Mouse (Mus musculus): ENCODE results near the gene Ankrd33. TPM values are rescaled to one million over a fixed set of nuclear protein-coding genes. Genes with fewer than 3 reads are reported as not detected.

The Ankrd33 gene
- total and polyA plus RNA-seq, 3 experiments = not detected

- Histone ChIP-seq H3K4me3 (ENCODE audit: control insufficient read depth in 1 of 2, insufficient read depth in 1 of 2, low read depth in 2 of 2, low read length in 2 of 2) (no peak overlapping the region), H3K36me3 (ENCODE audit: control insufficient read depth in 1 of 2, insufficient read depth in 2 of 2, low read length in 2 of 2) (no peaks in the 10 kb centered on the region), H3K9me3 (replicated peaks; ENCODE audit: insufficient read depth, low read length) (no peaks in the 10 kb centered on the region), H3K27ac (ENCODE audit: control insufficient read depth, low read depth, low read length) (no peak overlapping the region), H3K27me3 (ENCODE audit: control insufficient read depth in 1 of 2, insufficient read depth in 2 of 2, low read length in 2 of 2) (peaks cover 8 to 24% of the 10 kb centered on the region in 2 experiments), H3K9ac (ENCODE audit: control insufficient read depth, low read depth, low read length, poor library complexity, severe bottlenecking) (no peak overlapping the region), H3K79me2 (ENCODE audit: control insufficient read depth, insufficient read depth, low read length, poor library complexity) (no peaks in the 10 kb centered on the region), H3K4me1 (ENCODE audit: control insufficient read depth in 1 of 2, insufficient read depth in 2 of 2, low read length in 2 of 2) (no peaks in the 10 kb centered on the region)
- DNase-seq (ENCODE audit: low read depth, low spot score) = no peak
- no peak for TF ChIP-seq NELFE (IDR thresholded peaks at IDR 0.05; ENCODE audit: low read depth, low read length)
- no peak for TF ChIP-seq POLR2AphosphoS2 (IDR thresholded peaks at IDR 0.05; ENCODE audit: low read length)
- TF ChIP-seq TAL1 (IDR thresholded peaks at IDR 0.05; ENCODE audit: low read length) = no peak
- no peak for TF ChIP-seq MAX (IDR thresholded peaks at IDR 0.05; ENCODE audit: low read length)
- no peak for TF ChIP-seq USF2 (IDR thresholded peaks at IDR 0.05; ENCODE audit: borderline replicate concordance in 1 of 2, insufficient read depth in 1 of 2, low read depth in 1 of 2, low read length in 2 of 2)
- TF ChIP-seq SMC3 (IDR thresholded peaks at IDR 0.05; ENCODE audit: low read depth, low read length) = no peak
- no peak for TF ChIP-seq HCFC1 (IDR thresholded peaks at IDR 0.05; ENCODE audit: low read depth, low read length)
- no peak for TF ChIP-seq NRF1 (IDR thresholded peaks at IDR 0.05; ENCODE audit: insufficient read depth, low read depth, low read length, poor library complexity, severe bottlenecking)
- no peak for TF ChIP-seq CHD1 (IDR thresholded peaks at IDR 0.05; ENCODE audit: low read depth, low read length)
- no peak for TF ChIP-seq MEF2A (IDR thresholded peaks at IDR 0.05; ENCODE audit: extremely low read depth, insufficient replicate concordance, low read depth, low read length, poor library complexity, severe bottlenecking)
- no peak for TF ChIP-seq GABPA (IDR thresholded peaks at IDR 0.05; ENCODE audit: low read depth, low read length)
- no peak for TF ChIP-seq MAZ (IDR thresholded peaks at IDR 0.05; ENCODE audit: low read depth, low read length)
- no peak for TF ChIP-seq ZNF384 (IDR thresholded peaks at IDR 0.05; ENCODE audit: low read depth, low read length)
- no peak for TF ChIP-seq ETS1 (IDR thresholded peaks at IDR 0.05; ENCODE audit: low read depth, low read length)
- no peak for TF ChIP-seq TBP (IDR thresholded peaks at IDR 0.05; ENCODE audit: low read depth, low read length)
- no peak for TF ChIP-seq RCOR1 (IDR thresholded peaks at IDR 0.05; ENCODE audit: low read depth, low read length)
Measured at GRCm38 (mm10) chr15:101070762-101071161, 44.8 kb upstream of the Ankrd33 start.

- peaks cover 8 to 24% of the 10 kb centered on the region in 2 experiments for H3K27me3 ChIP-seq (ENCODE audit: control insufficient read depth in 1 of 2, insufficient read depth in 2 of 2, low read length in 2 of 2)
- no peaks in the 10 kb centered on the region for H3K79me2 ChIP-seq (ENCODE audit: control insufficient read depth, insufficient read depth, low read length, poor library complexity)
- H3K27ac ChIP-seq (ENCODE audit: control insufficient read depth, low read depth, low read length) = no peak overlapping the region
- no peak overlapping the region for H3K4me3 ChIP-seq (ENCODE audit: control insufficient read depth in 1 of 2, insufficient read depth in 1 of 2, low read depth in 2 of 2, low read length in 2 of 2)
- no peaks in the 10 kb centered on the region for H3K4me1 ChIP-seq (ENCODE audit: control insufficient read depth in 1 of 2, insufficient read depth in 2 of 2, low read length in 2 of 2)
- H3K9ac ChIP-seq (ENCODE audit: control insufficient read depth, low read depth, low read length, poor library complexity, severe bottlenecking) = no peak overlapping the region
- H3K9me3 ChIP-seq (replicated peaks; ENCODE audit: insufficient read depth, low read length) = no peaks in the 10 kb centered on the region
- H3K36me3 ChIP-seq (ENCODE audit: control insufficient read depth in 1 of 2, insufficient read depth in 2 of 2, low read length in 2 of 2) = no peaks in the 10 kb centered on the region
- no peak for TF ChIP-seq MYC (IDR thresholded peaks at IDR 0.05; ENCODE audit: low read depth, low read length)
- TF ChIP-seq MXI1 (IDR thresholded peaks at IDR 0.05; ENCODE audit: low read depth, low read length) = no peak
- TF ChIP-seq USF2 (IDR thresholded peaks at IDR 0.05; ENCODE audit: borderline replicate concordance in 1 of 2, insufficient read depth in 1 of 2, low read depth in 1 of 2, low read length in 2 of 2) = no peak
- TF ChIP-seq UBTF (IDR thresholded peaks at IDR 0.05; ENCODE audit: borderline replicate concordance, insufficient read depth, low read depth, low read length) = no peak
- TF ChIP-seq ELF1 (IDR thresholded peaks at IDR 0.05; ENCODE audit: low read depth, low read length) = no peak
- no peak for TF ChIP-seq KAT2A (conservative IDR thresholded peaks at IDR 0.05; ENCODE audit: low read depth, low read length)
- TF ChIP-seq MAX (IDR thresholded peaks at IDR 0.05; ENCODE audit: low read length) = no peak
- no peak for TF ChIP-seq RAD21 (IDR thresholded peaks at IDR 0.05; ENCODE audit: low read depth, low read length)
- TF ChIP-seq CHD2 (IDR thresholded peaks at IDR 0.05; ENCODE audit: low read length) = no peak
- TF ChIP-seq USF1 (IDR thresholded peaks at IDR 0.05; ENCODE audit: low read depth, low read length) = no peak
- TF ChIP-seq POLR2AphosphoS2 (IDR thresholded peaks at IDR 0.05; ENCODE audit: low read length) = no peak
- TF ChIP-seq ZNF384 (IDR thresholded peaks at IDR 0.05; ENCODE audit: low read depth, low read length) = no peak
- no peak for TF ChIP-seq GATA1 (IDR thresholded peaks at IDR 0.05; ENCODE audit: low read depth, low read length)
- no peak for TF ChIP-seq NRF1 (IDR thresholded peaks at IDR 0.05; ENCODE audit: insufficient read depth, low read depth, low read length, poor library complexity, severe bottlenecking)
- no peak for TF ChIP-seq CHD1 (IDR thresholded peaks at IDR 0.05; ENCODE audit: low read depth, low read length)
- no peak for DNase-seq (ENCODE audit: low read depth, low spot score)
Measured at GRCm38 (mm10) chr15:101072736-101073135, 42.8 kb upstream of the Ankrd33 start.
